Mouse (Mus musculus) brain, embryonic 18.5 days (tissue): ENCODE measurements around the gene Gm5426.
"Not testable (repeated sequence)": the region's sequence is repeated elsewhere in the genome, so short reads cannot be mapped to it uniquely, and the experiment has no call there.

Experiments used
- DNase-seq: peaks from one replicate; pipeline ENCODE4 v3.0.0-alpha.2; 2012; ENCODE audit warnings: low read depth, low spot score

Gm5426 gene

GRCm38 (mm10) chr10:96138585-96138984 lies 2.2 kb downstream of the Gm5426 start:
- no peak for DNase-seq

- not testable (repeated sequence) for DNase-seq
Observed at GRCm38 (mm10) chr10:96139274-96139673, 2.9 kb downstream of the Gm5426 start.

- DNase-seq = no peak
Observed at GRCm38 (mm10) chr10:96146578-96146977, 10.2 kb downstream of the Gm5426 start.

GRCm38 (mm10) chr10:96148250-96148699 lies 11.9 kb downstream of the Gm5426 start:
- no peak for DNase-seq

- DNase-seq = no peak
Observed at GRCm38 (mm10) chr10:96150401-96151116, 14.2 kb downstream of the Gm5426 start.

- DNase-seq = no peak
Observed at GRCm38 (mm10) chr10:96153315-96153714, 16.9 kb downstream of the Gm5426 start.

GRCm38 (mm10) chr10:96162975-96163706 lies 26.7 kb downstream of the Gm5426 start:
- no peak for DNase-seq

- no peak for DNase-seq
Observed at GRCm38 (mm10) chr10:96163791-96164190, 27.4 kb downstream of the Gm5426 start.

GRCm38 (mm10) chr10:96165260-96165659 lies 28.9 kb downstream of the Gm5426 start:
- DNase-seq = no peak

GRCm38 (mm10) chr10:96168998-96169397 lies 32.6 kb downstream of the Gm5426 start:
- no peak for DNase-seq

GRCm38 (mm10) chr10:96171546-96171945 lies 35.1 kb downstream of the Gm5426 start:
- no peak for DNase-seq

GRCm38 (mm10) chr10:96172964-96173363 lies 36.6 kb downstream of the Gm5426 start:
- DNase-seq = no peak

- no peak for DNase-seq
Observed at GRCm38 (mm10) chr10:96173771-96174170, 37.4 kb downstream of the Gm5426 start.

- DNase-seq = no peak
Observed at GRCm38 (mm10) chr10:96176916-96177315, 40.5 kb downstream of the Gm5426 start.

GRCm38 (mm10) chr10:96180554-96181397 lies 44.4 kb downstream of the Gm5426 start:
- DNase-seq = no peak

- DNase-seq = no peak
Observed at GRCm38 (mm10) chr10:96181398-96181790, 45.0 kb downstream of the Gm5426 start.

- no peak for DNase-seq
Observed at GRCm38 (mm10) chr10:96181883-96182628, 45.7 kb downstream of the Gm5426 start.

- DNase-seq = no peak
Observed at GRCm38 (mm10) chr10:96185026-96185425, 48.6 kb downstream of the Gm5426 start.

GRCm38 (mm10) chr10:96185601-96186000 lies 49.2 kb downstream of the Gm5426 start:
- DNase-seq = no peak
